Mouse (Mus musculus) bone marrow macrophage, adult 2 months (primary cell): ENCODE measurements around the gene Ift22.
"Not testable (repeated sequence)": the region's sequence is repeated elsewhere in the genome, so short reads cannot be mapped to it uniquely, and the experiment has no call there.

Experiments
- CTCF ChIP-seq: IDR thresholded peaks from 2 replicates; pipeline ENCODE4 v1.5.1; 2012; ENCODE audit warnings: low read depth, mild to moderate bottlenecking, low read length, moderate library complexity
- POLR2A ChIP-seq: IDR thresholded peaks from 2 replicates; pipeline ENCODE4 v1.6.1; 2012; ENCODE audit warnings: mild to moderate bottlenecking, low read depth, low read length, borderline replicate concordance

- TF ChIP-seq POLR2A, CTCF: not testable (repeated sequence)
Measured at GRCm38 (mm10) chr5:136940029-136940428, 32.1 kb downstream of the Ift22 start.
